Mouse (Mus musculus) liver, embryonic 15.5 days (tissue): ENCODE data around the gene Atf6. TPM values are rescaled to one million over a fixed set of nuclear protein-coding genes. Genes with fewer than 3 reads are reported as not detected.

Experiments
- ATAC-seq: fragments of 200-750 bp; cut with Nextera tagmentation; 2 replicates; pipeline ENCODE4 v1.8.0; 2017; ENCODE audit warnings: moderate number of reproducible peaks, mild to moderate bottlenecking, moderate library complexity; ENCODE audit not compliant: insufficient read depth
- H3K27ac ChIP-seq: fragments of 300-500 bp; sonication (generic); replicated peaks from 2 replicates; pipeline ENCODE4 v1.5.1; 2015; ENCODE audit warnings: mild to moderate bottlenecking, inconsistent platforms
- H3K27me3 ChIP-seq: fragments of 300-500 bp; sonication (generic); 2 replicates; pipeline ENCODE4 v1.6.1; 2015; ENCODE audit warnings: mild to moderate bottlenecking, inconsistent platforms
- H3K36me3 ChIP-seq: fragments of 300-500 bp; sonication (generic); replicated peaks from 2 replicates; pipeline ENCODE4 v1.6.1; 2015; ENCODE audit warnings: moderate library complexity, mild to moderate bottlenecking, inconsistent platforms
- H3K4me1 ChIP-seq: fragments of 300-500 bp; sonication (generic); replicated peaks from 2 replicates; pipeline ENCODE4 v1.6.1; 2015; ENCODE audit warnings: inconsistent platforms
- H3K4me2 ChIP-seq: fragments of 300-500 bp; sonication (generic); 2 replicates; pipeline ENCODE4 v1.6.1; 2015; ENCODE audit warnings: moderate library complexity, mild to moderate bottlenecking, inconsistent platforms
- H3K4me3 ChIP-seq: fragments of 300-500 bp; sonication (generic); replicated peaks from 2 replicates; pipeline ENCODE4 v1.5.1; 2015; ENCODE audit warnings: mild to moderate bottlenecking, inconsistent platforms
- H3K9ac ChIP-seq: fragments of 300-500 bp; sonication (generic); 2 replicates; pipeline ENCODE4 v1.6.1; 2015; ENCODE audit warnings: moderate library complexity, mild to moderate bottlenecking, inconsistent platforms
- H3K9me3 ChIP-seq: fragments of 300-500 bp; sonication (generic); replicated peaks from 2 replicates; pipeline ENCODE4 v1.6.1; 2016; ENCODE audit warnings: inconsistent platforms
- WGBS: fragments of 180-500 bp; shearing (Covaris S2); methylation state at CpG from one replicate; pipeline ENCODE4 v1.1.7; 2015; ENCODE audit warnings: mixed read lengths; ENCODE audit not compliant: insufficient replicate concordance; 5-methylcytosine and 5-hydroxymethylcytosine counted together
- polyA plus RNA-seq: library from polyadenylated mRNA; unstranded; fragments of >200 nt; fragmentation: Nextera tagmentation; extraction: Ambion mirVana; gene quantifications from 2 replicates; pipeline ENCODE4 v1.2.1, GENCODE M21; 2015

Gene Atf6
- polyA plus RNA-seq, 1 experiment from 2014 or later: 6.4 TPM

DNA sequence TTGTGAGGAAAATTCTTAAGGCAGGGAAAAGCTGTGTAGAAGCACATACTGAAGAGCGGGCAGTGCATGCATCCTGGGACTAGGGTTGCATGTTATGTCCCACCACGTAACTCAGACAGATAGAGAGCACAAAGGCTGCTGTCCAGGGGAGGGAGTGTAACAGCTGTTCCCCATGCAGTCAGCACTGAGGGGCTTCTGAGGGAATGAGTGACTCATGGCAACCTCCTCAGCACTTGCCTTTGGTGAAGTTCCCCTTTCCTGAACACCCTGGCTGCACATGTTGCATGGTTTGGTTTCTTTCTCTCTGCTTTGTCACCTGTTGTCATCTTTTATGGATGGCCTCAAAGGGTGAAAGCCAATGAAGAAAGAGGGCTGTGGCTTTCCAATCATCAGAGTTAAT, 165.3 kb downstream of the Atf6 start:
- 46% methylated on average over 2 of the region's 2 CpGs for WGBS
- Histone ChIP-seq H3K27ac (no peak overlapping the region), H3K4me1 (no peaks in the 10 kb centered on the region), H3K36me3 (no peaks in the 10 kb centered on the region), H3K4me2 (no peak overlapping the region), H3K4me3 (no peak overlapping the region), H3K27me3 (no peaks in the 10 kb centered on the region), H3K9me3 (no peaks in the 10 kb centered on the region), H3K9ac (no peak overlapping the region)
- ATAC-seq: no peak

- Histone ChIP-seq H3K27me3 (no peaks in the 10 kb centered on the region), H3K4me1 (no peaks in the 10 kb centered on the region), H3K9ac (no peak overlapping the region), H3K27ac (no peak overlapping the region), H3K9me3 (no peaks in the 10 kb centered on the region), H3K4me2 (no peak overlapping the region), H3K4me3 (no peak overlapping the region), H3K36me3 (no peaks in the 10 kb centered on the region)
- 52% methylated on average over 8 of the region's 8 CpGs for WGBS
- ATAC-seq: no peak
These were observed 166.0 kb downstream of the Atf6 start for GRCm38 (mm10) chr1:170701582-170701981.

DNA sequence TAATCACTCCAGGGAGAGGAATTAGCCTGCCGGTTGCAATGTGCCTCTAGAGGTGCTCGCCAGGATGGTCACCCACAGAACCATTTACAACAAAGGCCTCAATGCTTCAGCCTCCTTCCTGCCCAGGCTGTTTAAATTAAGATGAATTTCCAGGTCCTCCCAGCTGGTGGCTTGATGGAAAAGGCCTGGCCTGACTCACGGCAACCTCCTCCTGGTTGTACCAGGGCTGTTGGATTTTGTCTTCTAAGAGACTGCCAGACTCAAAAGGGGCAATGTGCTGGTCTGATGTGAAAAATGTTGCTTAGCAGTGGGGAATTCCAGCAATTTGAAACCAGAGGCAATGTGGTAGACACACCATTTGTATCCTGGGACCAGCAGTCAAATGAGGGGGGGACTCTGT, 166.4 kb downstream of the Atf6 start:
- Histone ChIP-seq H3K4me3 (no peak overlapping the region), H3K27ac (no peak overlapping the region), H3K27me3 (no peaks in the 10 kb centered on the region), H3K4me1 (no peaks in the 10 kb centered on the region), H3K9ac (no peak overlapping the region), H3K4me2 (no peak overlapping the region), H3K36me3 (no peaks in the 10 kb centered on the region), H3K9me3 (no peaks in the 10 kb centered on the region)
- no peak for ATAC-seq
- WGBS: 69% methylated on average over 3 of the region's 3 CpGs

- Histone ChIP-seq H3K9ac (no peak overlapping the region), H3K27me3 (no peaks in the 10 kb centered on the region), H3K36me3 (no peaks in the 10 kb centered on the region), H3K4me3 (no peak overlapping the region), H3K4me1 (no peaks in the 10 kb centered on the region), H3K9me3 (no peaks in the 10 kb centered on the region), H3K4me2 (no peak overlapping the region), H3K27ac (no peak overlapping the region)
- 64% methylated on average over 3 of the region's 3 CpGs for WGBS
- no peak for ATAC-seq
These were observed 167.0 kb downstream of the Atf6 start for GRCm38 (mm10) chr1:170700496-170701027.

DNA sequence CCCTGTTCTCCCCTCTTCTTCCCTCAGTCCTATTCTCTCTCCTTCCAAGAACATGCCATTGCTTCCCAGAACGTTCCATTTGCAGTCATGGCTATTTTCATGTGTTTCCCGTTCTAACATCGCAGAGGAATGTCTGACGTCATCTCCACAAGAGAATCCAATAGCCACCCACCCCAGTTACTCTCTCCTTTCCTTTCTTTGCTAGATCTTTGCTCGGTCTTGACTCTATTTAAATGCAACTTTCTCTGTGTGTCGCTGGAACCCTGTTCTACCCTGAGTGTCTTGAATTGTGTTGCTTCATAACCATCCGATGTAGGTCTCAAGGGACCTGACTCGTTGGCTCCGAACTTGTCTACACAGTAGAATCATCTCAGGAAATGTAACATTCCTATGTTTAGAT, 168.0 kb downstream of the Atf6 start:
- H3K4me1 ChIP-seq: no peaks in the 10 kb centered on the region
- H3K36me3 ChIP-seq: no peaks in the 10 kb centered on the region
- H3K27me3 ChIP-seq: no peaks in the 10 kb centered on the region
- no peak overlapping the region for H3K27ac ChIP-seq
- no peaks in the 10 kb centered on the region for H3K9me3 ChIP-seq
- no peak for ATAC-seq
- no peak overlapping the region for H3K4me3 ChIP-seq
- no peak overlapping the region for H3K4me2 ChIP-seq
- WGBS: 73% methylated on average over 9 of the region's 9 CpGs
- no peak overlapping the region for H3K9ac ChIP-seq

GRCm38 (mm10) chr1:170698771-170699170, 168.8 kb downstream of the Atf6 start:
- H3K9ac ChIP-seq: no peak overlapping the region
- H3K9me3 ChIP-seq: no peaks in the 10 kb centered on the region
- ATAC-seq: no peak
- H3K4me2 ChIP-seq: no peak overlapping the region
- H3K4me1 ChIP-seq: no peaks in the 10 kb centered on the region
- H3K4me3 ChIP-seq: no peak overlapping the region
- no peaks in the 10 kb centered on the region for H3K36me3 ChIP-seq
- no peaks in the 10 kb centered on the region for H3K27me3 ChIP-seq
- no peak overlapping the region for H3K27ac ChIP-seq
- WGBS: 60% methylated on average over 3 of the region's 3 CpGs

DNA sequence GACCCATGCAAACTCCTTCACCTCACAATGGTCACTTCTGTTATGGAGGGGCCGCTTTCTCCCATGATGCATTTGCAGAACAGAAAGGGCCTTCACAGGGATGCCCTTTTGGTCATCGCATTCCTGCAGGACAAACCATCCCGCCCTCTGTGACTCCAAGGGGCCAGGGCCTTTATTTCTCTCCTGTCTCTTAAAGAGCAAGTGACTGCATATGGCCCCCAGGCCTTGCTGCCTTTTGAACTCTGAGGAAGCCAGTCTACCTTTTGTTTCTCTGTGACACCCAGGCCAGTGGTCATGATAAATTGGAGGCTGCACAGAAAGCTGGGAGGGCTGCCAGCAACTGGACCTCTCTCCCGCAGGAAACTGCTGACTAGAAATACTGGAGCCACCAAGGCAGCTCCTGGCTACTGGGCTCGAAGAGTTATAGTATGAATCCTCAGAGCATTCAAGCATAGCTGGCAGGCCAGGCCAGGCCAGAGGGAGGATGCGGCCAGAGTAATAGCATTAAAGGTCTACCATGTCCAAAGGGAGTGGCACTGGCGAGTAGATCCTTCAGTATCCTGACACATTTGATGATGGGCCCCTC, 169.7 kb downstream of the Atf6 start:
- Histone ChIP-seq H3K4me1 (no peaks in the 10 kb centered on the region), H3K4me2 (no peak overlapping the region), H3K27ac (no peak overlapping the region), H3K4me3 (no peak overlapping the region), H3K9me3 (no peaks in the 10 kb centered on the region), H3K36me3 (no peaks in the 10 kb centered on the region), H3K27me3 (no peaks in the 10 kb centered on the region), H3K9ac (no peak overlapping the region)
- WGBS: 65% methylated on average over 7 of the region's 7 CpGs
- ATAC-seq: no peak

GRCm38 (mm10) chr1:170696996-170697395, 170.6 kb downstream of the Atf6 start:
- no peak overlapping the region for H3K4me2 ChIP-seq
- no peak overlapping the region for H3K4me3 ChIP-seq
- no peaks in the 10 kb centered on the region for H3K27me3 ChIP-seq
- H3K9ac ChIP-seq: no peak overlapping the region
- no peaks in the 10 kb centered on the region for H3K36me3 ChIP-seq
- ATAC-seq: no peak
- H3K27ac ChIP-seq: no peak overlapping the region
- H3K9me3 ChIP-seq: no peaks in the 10 kb centered on the region
- WGBS: 70% methylated on average over 8 of the region's 8 CpGs
- no peaks in the 10 kb centered on the region for H3K4me1 ChIP-seq

GRCm38 (mm10) chr1:170695326-170695725, 172.2 kb downstream of the Atf6 start:
- WGBS: 66% methylated on average over 6 of the region's 6 CpGs
- Histone ChIP-seq H3K4me1 (no peaks in the 10 kb centered on the region), H3K27ac (no peak overlapping the region), H3K9ac (no peak overlapping the region), H3K9me3 (no peaks in the 10 kb centered on the region), H3K4me2 (no peak overlapping the region), H3K36me3 (no peaks in the 10 kb centered on the region), H3K27me3 (no peaks in the 10 kb centered on the region), H3K4me3 (no peak overlapping the region)
- no peak for ATAC-seq

DNA sequence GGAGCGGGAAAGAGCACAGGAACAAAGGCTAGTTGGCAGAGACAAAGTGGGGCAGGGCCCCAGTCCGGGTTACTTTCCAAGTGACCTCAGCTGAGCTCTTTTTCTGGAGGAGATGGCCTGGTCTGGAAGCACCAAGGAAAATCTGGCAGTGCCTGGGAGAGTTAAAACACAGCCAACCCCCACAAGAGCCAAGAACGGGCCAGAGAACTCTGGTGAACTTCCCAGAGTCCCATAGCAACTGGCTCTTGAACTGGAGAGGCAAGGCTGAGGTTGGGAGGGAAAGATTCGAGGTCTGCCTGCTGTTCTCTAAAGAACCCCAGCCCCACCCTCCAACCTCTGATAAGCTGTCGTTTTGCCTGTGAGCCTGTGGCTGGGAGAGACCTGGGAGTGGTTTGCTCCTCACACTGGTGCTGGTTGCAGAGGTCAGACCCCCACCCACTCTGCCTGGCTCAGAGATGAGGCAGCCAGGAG, 172.7 kb downstream of the Atf6 start:
- WGBS: 37% methylated on average over 5 of the region's 5 CpGs
- Histone ChIP-seq H3K27me3 (no peaks in the 10 kb centered on the region), H3K9me3 (no peaks in the 10 kb centered on the region), H3K9ac (no peak overlapping the region), H3K4me3 (no peak overlapping the region), H3K4me2 (no peak overlapping the region), H3K36me3 (no peaks in the 10 kb centered on the region), H3K4me1 (no peaks in the 10 kb centered on the region), H3K27ac (no peak overlapping the region)
- ATAC-seq: no peak

DNA sequence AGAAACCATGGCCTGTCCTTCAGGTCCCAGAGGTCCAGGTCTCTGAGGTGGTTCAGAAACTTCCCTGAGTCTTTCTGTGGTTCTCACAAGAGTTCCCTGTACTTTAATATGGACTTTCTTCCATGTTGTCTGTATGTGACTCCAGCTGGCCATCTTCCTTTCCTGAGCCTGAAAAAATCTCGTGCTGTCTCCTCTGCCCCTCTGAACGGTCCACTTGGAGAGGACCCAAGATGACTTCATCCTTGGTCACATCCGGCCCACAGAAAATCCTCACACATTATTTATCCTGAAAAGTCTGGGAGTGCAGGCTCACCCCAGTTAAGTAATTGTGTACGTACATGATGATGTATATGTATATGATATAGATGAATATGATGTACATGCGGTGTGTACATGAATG, 176.3 kb downstream of the Atf6 start:
- no peak overlapping the region for H3K4me2 ChIP-seq
- H3K27ac ChIP-seq: no peak overlapping the region
- WGBS: 67% methylated on average over 5 of the region's 5 CpGs
- H3K36me3 ChIP-seq: no peaks in the 10 kb centered on the region
- H3K4me3 ChIP-seq: no peak overlapping the region
- no peaks in the 10 kb centered on the region for H3K27me3 ChIP-seq
- no peaks in the 10 kb centered on the region for H3K4me1 ChIP-seq
- no peaks in the 10 kb centered on the region for H3K9me3 ChIP-seq
- ATAC-seq: no peak
- H3K9ac ChIP-seq: no peak overlapping the region

DNA sequence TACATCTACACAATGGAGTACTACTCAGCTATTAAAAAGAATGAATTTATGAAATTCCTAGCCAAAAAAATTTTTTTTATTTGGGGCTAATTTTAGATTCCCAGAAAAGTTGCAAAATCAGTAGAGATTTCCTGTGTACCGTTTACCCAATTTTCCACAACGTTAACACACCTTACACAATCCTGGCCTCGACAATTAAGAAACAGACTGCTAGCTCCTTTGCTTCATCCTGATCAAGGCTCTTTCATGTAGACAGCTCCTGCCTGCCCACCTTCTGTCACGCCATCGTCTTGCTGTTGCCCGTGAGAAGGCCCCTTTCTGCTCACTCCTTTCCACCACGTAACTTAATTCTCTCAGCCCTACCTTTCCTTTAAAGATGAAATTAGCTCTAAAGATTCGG, 177.8 kb downstream of the Atf6 start:
- Histone ChIP-seq H3K9me3 (no peaks in the 10 kb centered on the region), H3K36me3 (no peaks in the 10 kb centered on the region), H3K9ac (no peak overlapping the region), H3K4me2 (no peak overlapping the region), H3K27ac (no peak overlapping the region), H3K4me3 (no peak overlapping the region), H3K27me3 (no peaks in the 10 kb centered on the region), H3K4me1 (no peaks in the 10 kb centered on the region)
- 68% methylated on average over 8 of the region's 8 CpGs for WGBS
- ATAC-seq: no peak
